Mouse (Mus musculus): Measurements from ENCODE around the gene Cda. TPM values are rescaled to one million over a fixed set of nuclear protein-coding genes. Genes with fewer than 3 reads are reported as not detected.
"Not testable (repeated sequence)": the region's sequence is repeated elsewhere in the genome, so short reads cannot be mapped to it uniquely, and the experiment has no call there.

Cda gene
- total RNA-seq, 2 experiments from 2014 or later = 5.9 to 6.9 TPM

DNA sequence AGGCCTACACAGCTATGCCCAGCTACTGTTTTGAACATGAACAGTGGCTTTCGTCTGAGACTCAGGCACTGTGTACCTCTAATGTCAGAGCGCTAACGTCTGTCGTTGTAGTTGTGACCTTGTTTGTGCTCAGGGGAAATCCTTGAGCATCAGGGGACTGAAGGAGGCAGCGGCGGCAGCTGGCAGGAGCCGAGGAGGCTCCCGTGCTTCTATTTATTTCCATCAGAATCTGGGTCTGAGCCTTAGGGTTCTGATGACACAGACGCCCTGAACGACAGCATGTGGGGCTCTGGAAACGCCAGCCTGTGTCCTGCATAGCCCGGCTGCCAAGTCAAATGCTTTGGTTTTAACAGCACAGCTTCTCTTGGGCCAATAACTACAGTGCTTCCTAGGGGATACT is 32.8 kb downstream of the Cda start:
- DNase-seq = no peak

DNA sequence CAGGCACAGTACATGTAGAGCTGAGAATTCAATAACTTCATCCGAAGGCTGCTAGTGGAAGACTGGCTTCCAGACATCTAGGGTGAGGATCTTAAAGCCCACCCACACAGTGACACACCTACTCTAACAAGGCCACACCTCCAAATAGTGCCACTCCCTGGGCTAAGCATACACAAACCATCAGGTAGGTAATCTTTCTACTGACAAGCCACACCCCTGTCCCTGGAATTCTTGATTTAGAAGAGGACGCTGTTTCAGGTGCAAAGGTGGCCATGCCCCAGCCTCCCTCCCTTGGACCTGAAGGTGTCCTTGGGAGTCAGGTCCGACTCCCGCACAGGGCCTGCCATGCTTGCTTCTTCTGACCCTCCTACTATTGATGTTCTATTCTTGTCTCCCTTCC is 34.7 kb downstream of the Cda start:
- no peak for DNase-seq

DNA sequence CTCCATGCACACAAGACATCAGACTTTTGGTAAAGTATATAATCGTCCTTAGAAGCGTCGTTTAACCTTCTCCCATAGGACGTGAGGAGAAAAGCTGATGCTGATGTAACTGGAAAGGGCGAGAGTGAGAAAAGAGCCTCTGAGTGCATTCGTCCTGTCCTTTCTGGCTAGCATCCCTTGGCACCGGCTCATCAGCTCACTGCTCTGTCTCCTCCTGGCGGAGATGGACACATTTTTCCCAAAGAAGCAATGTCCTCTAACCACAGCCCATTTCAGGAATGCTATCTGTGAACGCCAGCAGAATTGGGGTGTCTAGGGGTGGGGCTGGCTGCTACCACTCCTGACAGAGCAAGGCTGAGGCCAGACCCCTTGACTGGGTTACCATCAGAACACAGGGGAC is 36.1 kb downstream of the Cda start:
- no peak for DNase-seq

DNA sequence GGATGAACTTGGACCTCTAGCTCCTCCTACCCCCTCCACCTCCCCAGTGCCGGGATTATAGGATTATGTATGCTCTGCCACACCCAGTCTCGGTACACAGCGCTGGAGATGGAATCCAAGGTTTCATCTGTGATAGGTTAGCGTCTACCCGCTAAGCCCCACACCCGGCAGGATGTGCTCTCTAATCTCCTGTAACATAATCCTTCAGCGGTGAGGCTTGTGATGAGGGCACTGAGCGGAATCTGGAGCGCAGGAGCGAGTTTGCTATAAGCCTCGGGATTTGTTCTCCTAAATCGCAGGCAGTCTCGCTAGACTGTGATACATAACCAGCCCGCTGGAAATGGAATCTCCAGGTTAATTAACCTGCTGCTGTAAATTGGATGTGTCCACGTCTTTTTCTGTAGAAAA is 37.5 kb downstream of the Cda start:
- DNase-seq = no peak

DNA sequence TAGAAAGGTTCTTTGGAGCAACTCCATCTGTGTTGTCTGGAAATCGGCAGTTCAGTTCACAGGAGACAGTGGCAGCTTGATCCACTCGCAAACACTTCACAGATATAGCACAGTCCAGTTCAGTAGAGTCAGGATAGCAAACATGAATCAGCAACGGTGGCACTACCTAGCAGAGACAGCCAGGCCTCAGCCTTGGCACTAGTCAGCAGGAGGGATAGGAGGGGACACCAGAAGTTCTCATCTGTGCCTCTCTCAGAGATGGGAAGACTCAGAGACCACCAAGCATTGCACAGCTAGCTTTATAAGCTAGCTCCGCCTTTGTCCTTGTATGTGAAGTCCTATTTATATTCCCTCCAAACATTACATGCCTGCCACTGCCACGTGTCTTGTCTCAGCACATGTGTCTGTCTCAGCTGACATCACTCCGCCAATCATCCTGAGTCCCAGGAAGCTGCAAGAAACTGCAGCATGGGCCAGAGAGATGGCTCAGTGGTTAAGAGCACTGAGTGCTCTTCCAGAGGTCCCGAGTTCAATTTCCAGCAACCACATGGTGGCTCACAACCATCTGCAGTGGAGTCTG is 39.8 kb downstream of the Cda start:
- no peak for DNase-seq

DNA sequence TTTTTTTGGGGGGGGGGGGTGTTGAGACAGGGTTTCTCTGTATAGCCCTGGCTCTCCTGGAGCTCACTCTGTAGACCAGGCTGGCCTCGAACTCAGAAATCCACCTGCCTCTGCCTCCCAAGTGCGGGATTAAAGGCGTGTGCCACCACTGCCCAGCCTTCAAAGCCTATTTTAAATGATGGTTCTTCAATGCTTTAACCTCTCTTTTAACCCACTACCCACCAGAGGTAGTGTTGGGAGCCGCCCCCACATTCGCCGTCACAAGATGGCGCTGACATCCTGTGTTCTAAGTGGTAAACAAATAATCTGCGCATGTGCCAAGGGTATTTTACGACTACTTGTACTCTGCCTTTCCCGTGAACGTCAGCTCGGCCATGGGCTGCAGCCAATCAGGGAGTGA is 40.6 kb downstream of the Cda start:
- DNase-seq = not testable (repeated sequence)

DNA sequence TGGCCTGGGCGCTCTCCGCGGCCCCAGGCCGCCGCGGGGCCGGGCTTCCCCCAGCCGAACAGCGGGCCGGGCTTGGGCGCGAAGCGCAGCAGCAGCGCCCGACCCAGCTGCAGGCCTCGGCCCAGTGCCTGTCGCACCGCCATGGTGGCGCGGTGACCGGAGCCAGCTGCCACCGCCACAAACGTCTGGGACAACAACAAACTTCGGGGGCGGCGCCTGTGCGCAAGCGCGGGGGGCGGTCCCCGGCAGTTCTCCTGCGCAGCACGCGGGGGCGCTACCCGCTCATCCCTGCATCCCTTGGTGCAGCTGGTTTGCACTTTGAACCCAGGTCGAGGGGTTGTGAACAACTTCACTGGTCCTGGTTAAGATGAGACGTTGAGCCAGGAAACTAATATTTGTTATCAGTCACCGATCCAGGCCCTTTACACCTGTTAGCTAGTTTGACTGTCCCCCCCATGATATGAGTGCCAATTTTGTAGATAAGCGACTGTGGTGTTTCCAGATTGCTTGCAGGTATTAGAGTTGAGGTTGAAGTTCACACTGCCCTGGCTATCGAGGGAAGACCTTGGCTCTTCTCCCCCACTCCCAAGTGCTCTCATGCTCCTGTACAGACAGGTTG is 41.6 kb downstream of the Cda start, which contains the start of gene Pink1:
TSS of gene Pink1 (minus strand) at position 231 of the 619 bp plus-strand sequence.
- DNase-seq = peak; percentile 95

DNA sequence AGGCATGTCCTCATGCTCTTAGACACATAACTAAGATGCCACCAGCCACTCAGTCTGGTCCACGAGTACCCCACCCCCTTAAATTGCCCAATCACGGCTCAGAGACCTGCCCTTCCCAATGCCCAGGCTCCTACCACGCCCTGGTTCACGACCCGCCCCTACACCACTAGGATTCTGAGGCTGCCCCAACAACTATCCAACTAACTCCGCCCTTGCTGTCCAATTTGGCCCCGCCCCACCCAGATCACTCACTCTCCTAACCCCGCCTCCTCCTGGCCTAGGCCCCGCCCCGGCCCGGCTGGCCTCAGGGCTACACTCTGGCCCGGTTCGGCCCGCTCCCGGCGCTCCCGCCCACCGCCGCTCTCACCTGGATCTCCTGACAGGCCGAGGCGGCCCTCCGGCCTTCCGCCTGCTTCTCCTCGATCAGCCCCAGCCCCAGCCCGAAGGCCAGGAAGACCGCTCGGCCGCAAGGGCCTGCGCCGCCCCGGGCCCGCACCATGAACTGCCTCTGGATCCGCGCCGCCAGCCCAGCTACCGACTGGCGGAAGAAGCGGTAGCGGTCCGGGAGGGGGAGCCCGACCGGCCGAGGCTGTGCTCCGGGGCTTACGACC is 42.2 kb downstream of the Cda start:
- peak; percentile 98 for DNase-seq

DNA sequence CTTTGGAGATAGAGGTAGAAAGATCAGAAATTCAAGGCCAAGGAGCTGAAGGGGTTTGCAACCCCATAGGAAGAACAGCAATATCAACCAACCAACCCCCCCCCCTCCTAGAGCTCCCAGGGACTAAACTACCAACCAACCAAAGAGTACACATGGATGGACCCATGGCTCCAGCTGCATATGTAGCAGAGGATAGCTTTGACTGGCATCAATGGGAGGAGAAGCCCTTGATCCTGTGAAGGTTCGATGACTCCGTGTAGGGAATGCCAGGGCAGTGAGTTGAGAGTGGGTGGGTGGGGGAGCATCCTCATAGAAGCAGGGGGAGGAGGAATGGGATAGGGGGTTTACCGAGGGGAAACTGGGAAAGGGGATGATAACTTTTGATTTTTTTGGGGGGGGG is 43.3 kb downstream of the Cda start:
- DNase-seq = no peak

DNA sequence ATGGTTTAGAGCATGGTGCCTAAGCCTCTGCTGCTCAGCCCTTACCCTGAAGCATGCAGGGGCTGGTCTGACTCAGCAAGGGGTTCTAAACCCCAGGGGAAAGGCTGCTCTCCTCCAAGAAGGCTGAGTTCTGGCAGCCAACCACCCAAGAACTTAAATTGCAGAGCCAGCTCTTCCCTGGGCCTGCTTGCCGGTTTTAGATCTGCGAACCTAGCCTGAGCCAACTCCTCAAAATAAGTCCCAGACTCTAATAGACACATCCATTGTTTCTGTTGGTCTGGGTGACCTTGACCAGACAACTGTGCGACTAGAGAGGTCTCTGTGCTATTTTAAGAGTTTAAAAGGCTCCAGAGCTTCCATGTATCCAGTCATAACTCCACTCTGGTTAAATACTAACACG is 44.0 kb downstream of the Cda start:
- DNase-seq = no peak

DNA sequence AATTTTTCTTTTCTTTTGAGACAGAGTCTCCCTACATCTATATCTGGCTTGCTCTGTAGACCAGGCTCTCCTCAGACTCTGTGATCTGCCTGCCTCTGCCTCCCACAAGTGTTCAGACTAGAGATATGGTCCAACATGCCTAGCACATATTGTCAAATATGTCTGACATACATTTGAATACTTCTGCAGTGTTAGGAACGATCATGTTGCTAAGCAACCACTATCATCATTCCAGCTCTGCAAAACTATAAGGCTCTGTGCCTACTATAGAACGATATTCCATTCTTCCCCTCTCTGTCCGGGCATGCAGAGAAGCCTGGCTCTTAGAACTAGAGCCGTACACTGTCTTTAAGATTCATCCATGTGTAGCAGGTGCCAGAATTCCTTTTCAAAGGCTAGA is 45.1 kb downstream of the Cda start:
- DNase-seq = no peak

DNA sequence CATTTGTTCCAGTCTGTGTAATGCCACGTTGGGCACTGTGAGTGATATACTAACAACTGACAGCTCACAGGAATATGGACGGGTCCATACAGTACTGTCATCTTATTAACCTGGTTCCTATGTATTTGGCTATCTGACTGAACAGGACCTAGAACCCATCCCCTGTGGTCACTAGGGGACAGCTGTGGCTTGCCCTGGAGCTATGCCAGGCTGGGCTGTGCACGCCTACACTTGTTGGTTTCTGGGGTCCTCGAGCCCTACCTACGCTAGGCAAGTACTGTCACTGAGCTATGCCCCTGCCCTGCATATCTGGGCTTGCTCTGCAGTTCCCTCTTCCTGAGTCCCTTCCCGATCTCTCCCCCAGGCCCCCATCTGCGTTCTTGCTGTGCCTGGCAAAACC is 46.3 kb downstream of the Cda start:
- no peak for DNase-seq

DNA sequence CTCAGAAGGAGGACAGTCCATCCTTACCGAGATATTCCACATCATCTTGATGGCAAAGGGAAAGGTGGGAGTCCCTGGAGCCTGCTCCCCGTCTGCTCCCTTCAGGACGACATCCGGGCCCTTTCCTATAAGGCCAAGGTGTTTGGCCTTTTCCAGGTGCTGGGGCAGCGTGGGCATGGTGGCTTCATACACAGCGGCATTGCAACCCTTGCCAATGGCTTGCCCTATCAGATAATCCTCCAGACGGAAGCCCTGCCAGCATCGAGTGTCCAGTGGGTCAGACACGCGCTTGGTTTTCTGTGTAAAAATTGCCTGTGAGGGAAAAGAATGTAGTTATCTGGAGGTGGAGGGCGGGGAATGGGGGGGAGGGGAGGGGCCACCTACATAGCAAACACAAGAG is 47.1 kb downstream of the Cda start:
- no peak for DNase-seq

DNA sequence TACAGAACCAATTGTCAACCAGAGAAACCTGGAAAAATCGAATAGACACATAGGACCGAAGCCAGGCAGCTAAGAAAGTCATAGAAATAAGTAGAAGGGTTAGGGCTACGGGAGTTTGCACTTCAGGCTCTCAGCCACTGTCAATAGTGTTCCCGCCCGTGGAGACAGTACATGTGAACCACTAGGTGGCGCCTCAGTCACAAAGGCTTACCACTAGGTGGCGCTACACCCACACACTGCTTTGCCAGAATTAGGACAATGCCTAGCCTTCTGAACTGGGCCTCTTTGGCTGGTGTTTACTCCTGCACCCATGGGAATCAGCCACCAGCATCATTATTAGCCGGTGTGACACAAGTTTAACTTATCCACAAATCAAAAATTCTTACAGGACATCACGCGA is 48.3 kb downstream of the Cda start:
- DNase-seq = peak; percentile 93

DNA sequence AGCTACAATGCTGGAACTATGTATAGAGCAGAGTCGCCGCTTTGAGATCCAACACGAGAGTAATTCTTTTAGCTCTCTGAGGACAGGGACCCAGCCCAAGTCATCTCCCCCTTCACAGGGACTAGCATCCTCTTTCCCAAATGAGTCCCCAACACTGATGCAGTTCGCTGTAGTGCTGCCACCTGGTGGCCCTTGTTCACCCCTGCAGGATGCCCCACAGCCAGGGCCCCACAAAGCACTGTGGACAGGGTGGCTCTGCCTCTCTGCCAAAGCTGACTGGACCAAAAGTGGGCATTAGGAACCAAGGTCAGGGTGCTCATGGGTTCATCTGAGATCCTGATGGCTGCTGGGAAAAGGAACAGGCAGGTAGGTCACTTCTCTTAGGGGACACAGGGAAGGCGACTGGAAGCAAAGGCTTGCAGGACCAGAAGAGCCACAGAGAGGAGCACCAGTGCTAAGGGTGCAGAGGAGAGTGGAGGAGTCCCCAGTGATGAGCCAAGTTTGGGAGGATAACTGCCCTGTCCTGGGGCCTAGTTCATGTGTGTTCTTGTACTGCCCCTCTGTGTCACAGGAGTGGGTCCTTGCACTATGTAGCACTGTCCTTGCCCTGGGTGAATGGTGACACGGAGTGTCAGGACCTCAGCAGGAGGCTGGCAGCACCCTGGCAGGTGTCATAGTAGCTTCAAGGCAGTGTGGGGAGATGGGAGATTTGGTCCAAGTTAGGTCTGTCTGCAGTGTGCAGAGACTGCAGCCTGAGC is 49.1 kb downstream of the Cda start:
- DNase-seq = peak; percentile 72

DNA sequence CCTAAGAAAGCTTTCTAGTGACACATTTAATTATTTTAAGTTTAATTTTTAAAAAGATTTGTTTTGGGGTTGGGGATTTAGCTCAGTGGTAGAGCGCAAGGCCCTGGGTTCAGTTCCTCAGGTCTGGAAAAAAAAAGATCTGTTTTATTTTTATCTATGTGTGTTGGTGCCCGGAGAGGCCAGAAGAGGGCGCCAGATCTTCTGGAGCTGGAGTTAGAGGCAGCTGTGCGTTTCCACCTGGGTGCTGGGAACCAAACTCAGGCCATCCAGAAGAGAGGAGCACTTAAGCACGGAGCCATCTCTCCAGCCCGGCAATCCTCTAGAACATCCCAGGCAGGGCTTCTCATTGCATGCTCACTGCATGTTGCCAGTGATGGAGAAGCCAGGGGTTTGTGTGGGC is 51.4 kb downstream of the Cda start:
- DNase-seq = no peak

DNA sequence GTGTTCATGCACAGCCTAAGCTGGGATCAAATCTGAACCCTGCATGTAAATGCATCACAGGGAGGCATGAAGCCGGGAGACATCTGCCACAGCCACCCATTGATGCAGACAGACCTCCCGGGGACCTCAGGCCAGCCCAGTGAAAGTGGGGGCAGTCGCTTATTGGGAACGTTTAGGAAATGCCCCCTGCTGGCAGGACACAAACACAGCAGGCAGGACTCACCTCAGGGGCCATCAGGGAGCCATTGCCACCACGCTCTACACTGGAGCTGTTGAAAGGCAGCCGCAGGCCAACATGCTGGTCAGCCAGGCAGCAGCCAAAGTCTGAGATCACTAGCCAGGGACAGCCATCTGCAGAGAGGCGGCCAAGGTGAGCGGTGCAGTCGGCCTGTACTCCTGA is 52.0 kb downstream of the Cda start:
- peak; percentile 52 for DNase-seq

DNA sequence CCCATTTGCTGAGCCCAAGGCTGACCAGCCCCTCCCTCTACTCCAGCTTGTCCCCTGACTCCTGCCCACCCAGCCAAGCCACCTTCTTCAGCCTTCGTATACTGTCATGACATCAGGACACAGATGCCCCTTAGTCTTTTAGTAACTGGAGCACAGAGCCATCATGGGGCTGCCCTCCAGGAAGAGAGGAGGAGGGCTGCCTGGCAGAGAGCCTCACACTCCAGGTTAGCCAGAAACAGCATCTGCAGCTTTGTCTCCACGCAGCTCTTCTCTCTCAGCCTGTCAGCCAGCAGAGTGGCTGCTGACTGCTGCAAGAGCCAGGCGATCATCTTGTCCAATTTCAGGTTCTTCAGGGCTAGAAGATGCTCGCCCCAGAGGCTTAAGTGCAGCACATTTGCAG is 54.0 kb downstream of the Cda start:
- no peak for DNase-seq

DNA sequence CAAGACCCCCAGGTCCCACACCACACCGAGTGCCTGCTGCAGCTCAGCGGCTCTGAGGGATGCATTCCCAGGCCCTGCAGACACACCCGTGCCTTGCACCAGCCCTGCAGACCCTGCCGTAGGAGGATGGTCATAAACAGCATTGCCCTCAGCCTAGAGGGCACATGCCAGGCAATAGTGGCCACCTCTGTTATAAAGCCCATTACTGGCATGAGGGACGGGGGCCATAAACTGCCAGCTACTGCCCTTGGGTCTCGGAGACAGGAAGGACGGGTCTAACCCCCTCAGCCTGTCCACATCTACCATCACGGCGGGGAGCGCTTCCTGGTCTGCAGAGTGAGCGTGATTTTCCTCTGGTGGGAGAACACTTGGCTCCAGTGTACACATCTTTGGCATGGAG is 54.8 kb downstream of the Cda start:
- no peak for DNase-seq

DNA sequence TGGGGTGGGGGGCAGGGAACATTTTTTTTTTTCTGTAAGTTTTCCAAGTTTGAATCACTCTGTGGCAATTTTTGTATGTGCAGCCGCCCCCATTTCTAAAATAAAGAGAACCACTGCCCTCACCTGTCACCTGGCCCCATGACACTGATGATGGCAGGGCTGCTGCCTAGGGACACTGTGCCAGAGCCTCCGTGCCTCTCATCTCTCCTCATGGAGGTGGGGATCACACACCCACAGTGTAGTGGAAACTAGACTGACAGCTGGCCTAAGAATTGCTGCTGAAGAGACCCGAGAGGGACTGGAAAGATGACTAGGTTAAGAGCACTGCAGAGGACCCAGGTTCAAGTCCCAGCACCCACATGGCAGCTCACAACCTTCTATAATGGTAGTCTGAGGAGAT is 55.7 kb downstream of the Cda start:
- DNase-seq = no peak

DNA sequence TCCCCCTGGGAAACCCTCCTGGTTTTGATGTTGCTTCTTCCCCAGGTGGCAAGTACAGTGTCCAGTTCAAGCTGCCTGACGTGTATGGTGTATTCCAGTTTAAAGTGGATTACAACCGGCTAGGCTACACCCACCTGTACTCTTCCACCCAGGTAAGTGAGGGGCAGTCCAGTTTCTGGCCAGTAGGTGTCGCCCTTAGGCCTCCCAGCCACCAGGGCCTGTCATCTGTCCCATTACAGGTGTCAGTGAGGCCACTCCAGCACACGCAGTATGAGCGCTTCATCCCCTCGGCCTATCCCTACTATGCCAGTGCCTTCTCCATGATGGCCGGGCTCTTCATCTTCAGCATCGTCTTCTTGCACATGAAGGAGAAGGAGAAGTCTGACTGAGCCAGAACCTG is 56.2 kb downstream of the Cda start:
- DNase-seq = peak; percentile 62

DNA sequence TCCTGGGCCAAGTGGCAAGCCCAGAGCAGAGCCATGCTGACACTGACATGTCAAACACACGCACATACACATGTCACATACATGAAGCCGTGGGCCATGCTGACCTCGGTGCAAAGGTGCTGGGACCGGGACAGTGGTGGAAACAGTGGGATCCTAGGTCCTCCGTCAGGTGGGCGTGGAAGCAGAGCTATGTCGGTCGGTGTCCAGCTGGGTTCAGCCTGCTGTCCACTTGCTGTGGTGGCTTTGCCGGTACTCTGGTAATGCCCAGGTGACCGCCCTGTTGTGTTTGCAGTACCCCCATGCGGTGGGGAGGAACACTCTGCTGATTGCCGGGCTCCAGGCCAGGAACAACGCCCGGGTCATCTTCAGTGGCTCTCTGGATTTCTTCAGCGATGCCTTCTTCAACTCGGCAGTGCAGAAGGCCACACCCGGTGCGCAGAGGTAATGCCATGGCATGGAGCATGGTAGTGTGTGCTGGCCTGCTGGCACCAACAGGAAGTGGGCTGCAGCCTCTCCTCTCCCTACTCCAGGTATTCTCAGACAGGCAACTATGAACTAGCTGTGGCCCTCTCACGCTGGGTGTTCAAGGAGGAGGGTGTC is 57.4 kb downstream of the Cda start:
- DNase-seq = no peak

DNA sequence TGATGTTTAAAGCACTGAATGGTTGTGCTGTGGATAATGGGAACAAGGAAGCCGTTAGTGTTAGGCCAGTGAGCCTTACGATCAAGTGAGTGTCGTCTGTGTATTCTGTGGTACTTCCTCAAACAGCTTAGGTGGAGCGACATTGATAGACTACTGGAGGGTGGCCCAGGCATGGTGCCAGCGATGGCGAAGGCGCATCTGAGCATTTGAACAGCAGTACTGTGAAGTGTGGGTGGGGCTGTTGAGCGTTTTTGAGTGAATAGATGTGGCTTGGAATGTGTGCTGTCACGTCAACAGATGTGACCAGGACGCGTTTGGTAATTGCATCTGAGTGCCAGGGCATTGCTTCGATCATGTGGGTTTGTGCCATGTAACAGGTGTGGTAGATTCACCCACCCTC is 60.1 kb downstream of the Cda start:
- DNase-seq = no peak
